Mouse (Mus musculus) CH12.LX (cell line): ENCODE results near the gene Ppp1r16b. TPM values are rescaled to one million over a fixed set of nuclear protein-coding genes. Genes with fewer than 3 reads are reported as not detected.

ENCODE experiments used
- DNase-seq: peaks from one replicate; pipeline ENCODE4 v3.0.0-alpha.2; 2013; ENCODE audit errors: extremely low read depth
- H3K27ac ChIP-seq: 2 replicates; pipeline ENCODE4 v1.5.1; 2012; ENCODE audit warnings: low read depth, mild to moderate bottlenecking, control low read depth, moderate library complexity; ENCODE audit not compliant: insufficient read depth
- H3K27me3 ChIP-seq: replicated peaks from 2 replicates; pipeline ENCODE3; 2012; ENCODE audit warnings: inconsistent platforms
- H3K36me3 ChIP-seq, 2 experiments: replicated peaks in 1 of 2; 2 replicates each; pipeline versions ENCODE3 to v1.6.1; 2012; ENCODE audit warnings: inconsistent platforms in 1 of 2, low read length in 1 of 2, mild to moderate bottlenecking in 1 of 2, mixed read lengths in 1 of 2, moderate library complexity in 1 of 2; ENCODE audit not compliant: control insufficient read depth in 1 of 2, insufficient read depth in 1 of 2
- H3K4me1 ChIP-seq, 2 experiments: 2 replicates each; pipeline ENCODE4 v1.6.1; 2012; ENCODE audit warnings: inconsistent platforms in 1 of 2, moderate library complexity in 1 of 2; ENCODE audit not compliant: insufficient read depth in 2 of 2, control insufficient read depth in 1 of 2
- H3K4me2 ChIP-seq: 2 replicates; pipeline ENCODE4 v1.6.1; 2012; ENCODE audit warnings: low read depth, mild to moderate bottlenecking, control low read depth; ENCODE audit not compliant: poor library complexity, insufficient read depth, severe bottlenecking
- H3K4me3 ChIP-seq, 3 experiments: fragments of 150-350 bp in 1 of 3; sonication (generic) in 1 of 3; replicated peaks in 1 of 3; 2 replicates each; pipeline versions ENCODE3 to v1.5.1; 2011 to 2012; ENCODE audit warnings: low read depth in 2 of 3, low read length in 2 of 3, mild to moderate bottlenecking in 2 of 3, moderate library complexity in 2 of 3, control low read depth in 1 of 3, improper control_type of control experiment in 1 of 3, inconsistent platforms in 1 of 3, mixed read lengths in 1 of 3; ENCODE audit not compliant: poor library complexity in 1 of 3
- H3K79me2 ChIP-seq: replicated peaks from 2 replicates; pipeline ENCODE4 v1.6.1; 2012; ENCODE audit warnings: mild to moderate bottlenecking, moderate library complexity; ENCODE audit not compliant: control insufficient read depth, poor library complexity, insufficient read depth, severe bottlenecking; ENCODE audit errors: extremely low read depth
- H3K9ac ChIP-seq: 2 replicates; pipeline ENCODE4 v1.6.1; 2012; ENCODE audit warnings: low read depth, mild to moderate bottlenecking, control low read depth, moderate library complexity; ENCODE audit not compliant: insufficient read depth
- H3K9me3 ChIP-seq: replicated peaks from 2 replicates; pipeline ENCODE3; 2012; ENCODE audit warnings: low read length, inconsistent platforms, mixed read lengths
- CHD2 ChIP-seq: IDR thresholded peaks from 2 replicates; pipeline ENCODE4 v1.6.1; 2011; ENCODE audit warnings: low read length, improper control_type of control experiment
- ETS1 ChIP-seq: conservative IDR thresholded peaks from 2 replicates; pipeline ENCODE4 v1.6.1; 2012; ENCODE audit warnings: low read depth, mild to moderate bottlenecking, inconsistent platforms, low read length, improper control_type of control experiment, moderate library complexity
- IRF4 ChIP-seq: IDR thresholded peaks from 2 replicates; pipeline ENCODE4 v1.6.1; 2014; ENCODE audit warnings: low read depth, mild to moderate bottlenecking, inconsistent platforms, low read length, improper control_type of control experiment
- KAT2A ChIP-seq: IDR thresholded peaks from 2 replicates; pipeline ENCODE4 v1.6.1; 2012; ENCODE audit warnings: low read length, improper control_type of control experiment, inconsistent platforms; ENCODE audit not compliant: insufficient replicate concordance
- MEF2A ChIP-seq: IDR thresholded peaks from 2 replicates; pipeline ENCODE4 v1.6.1; 2014; ENCODE audit warnings: low read depth, mild to moderate bottlenecking, inconsistent platforms, low read length, improper control_type of control experiment, borderline replicate concordance
- MXI1 ChIP-seq: IDR thresholded peaks from 2 replicates; pipeline ENCODE4 v1.6.1; 2011; ENCODE audit warnings: mild to moderate bottlenecking, low read depth, low read length, improper control_type of control experiment
- MYC ChIP-seq: IDR thresholded peaks from 2 replicates; pipeline ENCODE4 v1.6.1; 2011; ENCODE audit warnings: low read depth, mild to moderate bottlenecking, improper control_type of control experiment, low read length
- NELFE ChIP-seq: IDR thresholded peaks from 2 replicates; pipeline ENCODE4 v1.6.1; 2011; ENCODE audit warnings: low read depth, low read length, improper control_type of control experiment
- NRF1 ChIP-seq: IDR thresholded peaks from 2 replicates; pipeline ENCODE4 v1.6.1; 2014; ENCODE audit warnings: low read depth, mild to moderate bottlenecking, inconsistent platforms, low read length, improper control_type of control experiment, moderate library complexity
- POLR2A ChIP-seq: IDR thresholded peaks from 2 replicates; pipeline ENCODE4 v1.6.1; 2011; ENCODE audit warnings: low read depth, mild to moderate bottlenecking, improper control_type of control experiment, low read length
- POLR2AphosphoS2 ChIP-seq: IDR thresholded peaks from 2 replicates; pipeline ENCODE4 v1.6.1; 2011; ENCODE audit warnings: low read depth, low read length, improper control_type of control experiment
- RAD21 ChIP-seq: IDR thresholded peaks from 2 replicates; pipeline ENCODE4 v1.6.1; 2011; ENCODE audit warnings: low read depth, mild to moderate bottlenecking, low read length, improper control_type of control experiment, moderate library complexity
- RCOR1 ChIP-seq: conservative IDR thresholded peaks from 2 replicates; pipeline ENCODE4 v1.6.1; 2012; ENCODE audit warnings: low read depth, mild to moderate bottlenecking, inconsistent platforms, low read length, improper control_type of control experiment
- SIN3A ChIP-seq: IDR thresholded peaks from 2 replicates; pipeline ENCODE4 v1.6.1; 2012; ENCODE audit warnings: low read length, improper control_type of control experiment, inconsistent platforms
- TBP ChIP-seq: conservative IDR thresholded peaks from 2 replicates; pipeline ENCODE4 v1.6.1; 2011; ENCODE audit warnings: low read depth, low read length, improper control_type of control experiment
- TCF12 ChIP-seq: IDR thresholded peaks from 2 replicates; pipeline ENCODE4 v1.6.1; 2014; ENCODE audit warnings: low read depth, mild to moderate bottlenecking, inconsistent platforms, low read length, improper control_type of control experiment
- UBTF ChIP-seq: IDR thresholded peaks from 2 replicates; pipeline ENCODE4 v1.6.1; 2012; ENCODE audit warnings: low read depth, mild to moderate bottlenecking, inconsistent platforms, low read length, improper control_type of control experiment, moderate library complexity
- USF2 ChIP-seq: conservative IDR thresholded peaks from 2 replicates; pipeline ENCODE4 v1.6.1; 2011; ENCODE audit warnings: low read depth, low read length, improper control_type of control experiment
- ZMIZ1 ChIP-seq: IDR thresholded peaks from 2 replicates; pipeline ENCODE4 v1.6.1; 2012; ENCODE audit warnings: low read depth, mild to moderate bottlenecking, inconsistent platforms, low read length, improper control_type of control experiment
- ZNF384 ChIP-seq: IDR thresholded peaks from 2 replicates; pipeline ENCODE4 v1.6.1; 2012; ENCODE audit warnings: low read depth, low read length, improper control_type of control experiment, inconsistent platforms
- dilution Hi-C: fragments of 300-500 bp; cut with MboI; formaldehyde crosslinking; loops from 2 replicates; pipeline ENCODE4 v1.14.3; 2020; ENCODE audit warnings: low sequenced_read_pairs; ENCODE audit not compliant: extremely low pct_unique_long_range_greater_than_20kb, extremely low pct_ligation_motif_present
- in situ Hi-C: fragments of 300-500 bp; cut with MboI; formaldehyde crosslinking; loops from 3 replicates; pipeline ENCODE4 v1.14.3; 2019; ENCODE audit warnings: low sequenced_read_pairs, low pct_ligation_motif_present, low pct_unique_long_range_greater_than_20kb, mixed read lengths
- polyA plus RNA-seq: library from polyadenylated mRNA; unstranded; fragments of >175 nt; gene quantifications from 2 replicates; pipeline ENCODE4 v1.2.1, GENCODE M21; 2012; ENCODE audit warnings: low read depth; ENCODE audit not compliant: insufficient read length
- total RNA-seq, 2 experiments: library from RNA; depleted of rRNA; stranded (reverse); fragments of 300-350 nt in 1 of 2; fragments of >200 nt in 1 of 2; gene quantifications; 2 replicates each; pipeline ENCODE4 v1.2.3; 2012 to 2014

Ppp1r16b gene
- total and polyA plus RNA-seq, 3 experiments = 37.7 to 55.7 (median 52.0) TPM

- TF ChIP-seq USF2 = no peak
- TF ChIP-seq ETS1 = peak; percentile 100
- no peak for TF ChIP-seq CHD2
- TF ChIP-seq RCOR1 = no peak
- no peak for TF ChIP-seq UBTF
- TF ChIP-seq KAT2A = no peak
- TF ChIP-seq ZNF384 = no peak
Observed at GRCm38 (mm10) chr2:158666071-158666800, 1.0 kb downstream of the Ppp1r16b start (continued).

GRCm38 (mm10) chr2:158667022-158667670 lies 1.9 kb downstream of the Ppp1r16b start:
- Histone ChIP-seq H3K79me2 (peaks cover 51% of the 10 kb centered on the region), H3K27me3 (no peaks in the 10 kb centered on the region), H3K36me3 (peaks cover 2 to 41% of the 10 kb centered on the region in 2 experiments), H3K9me3 (peaks cover 6% of the 10 kb centered on the region), H3K4me3 (peak overlapping the region; percentile 85 to 97 (median 96)), H3K4me1 (peaks cover 11 to 39% of the 10 kb centered on the region in 2 experiments), H3K27ac (peak overlapping the region; percentile 83), H3K9ac (peak overlapping the region; percentile 82), H3K4me2 (peak overlapping the region; percentile 58; the same call in 1 of the 2 replicates)
- peak; percentile 88 for DNase-seq
- in situ Hi-C loops (loop anchor here (5.0 to 10.0 kb wide), 2 partner anchors 48 to 65 kb away; no protein-coding TSS in a partner anchor), dilution Hi-C loops (no loop called here)
- TF ChIP-seq KAT2A = peak; percentile 75; the same call in 1 of the 2 replicates
- peak; percentile 89 for TF ChIP-seq POLR2A
- TF ChIP-seq RAD21 = no peak; the same call in 1 of the 2 replicates
- TF ChIP-seq TBP = peak; percentile 75
- TF ChIP-seq USF2 = no peak
- peak; percentile 36; the same call in 1 of the 2 replicates for TF ChIP-seq MEF2A
- peak; percentile 45; the same call in 1 of the 2 replicates for TF ChIP-seq SIN3A
- peak; percentile 79 for TF ChIP-seq NELFE
- no peak for TF ChIP-seq CHD2
- peak; percentile 80 for TF ChIP-seq ZMIZ1
- TF ChIP-seq IRF4 = peak; percentile 5; the same call in 1 of the 2 replicates
- peak; percentile 87 for TF ChIP-seq TCF12
- no peak for TF ChIP-seq MYC
- TF ChIP-seq UBTF = 0 out of 2 replicates have a peak, but pooled peaks have one; percentile 44
- TF ChIP-seq NRF1 = peak; percentile 51; the same call in 1 of the 2 replicates
- peak; percentile 42; the same call in 1 of the 2 replicates for TF ChIP-seq POLR2AphosphoS2
- peak; percentile 88; the same call in 1 of the 2 replicates for TF ChIP-seq MXI1
